Mouse (Mus musculus) hindbrain, embryonic 13.5 days (tissue): ENCODE data around the gene Rapgef2. TPM values are rescaled to one million over a fixed set of nuclear protein-coding genes. Genes with fewer than 3 reads are reported as not detected.

ENCODE experiments used
- ATAC-seq: fragments of 200-750 bp; cut with Nextera tagmentation; 2 replicates; pipeline ENCODE4 v1.8.0; 2017; ENCODE audit warnings: moderate TSS enrichment; ENCODE audit not compliant: low FRiP score
- H3K27ac ChIP-seq: fragments of 300-500 bp; sonication (generic); 2 replicates; pipeline ENCODE4 v1.5.1; 2015; ENCODE audit warnings: inconsistent platforms, mild to moderate bottlenecking, moderate library complexity
- H3K27me3 ChIP-seq: fragments of 300-500 bp; sonication (generic); 2 replicates; pipeline ENCODE4 v1.6.1; 2015; ENCODE audit warnings: mild to moderate bottlenecking, inconsistent platforms
- H3K36me3 ChIP-seq: fragments of 300-500 bp; sonication (generic); 2 replicates; pipeline ENCODE4 v1.6.1; 2015; ENCODE audit warnings: mild to moderate bottlenecking, inconsistent platforms
- H3K4me1 ChIP-seq: fragments of 300-500 bp; sonication (generic); replicated peaks from 2 replicates; pipeline ENCODE4 v1.6.1; 2015; ENCODE audit warnings: inconsistent platforms
- H3K4me2 ChIP-seq: fragments of 300-500 bp; sonication (generic); 2 replicates; pipeline ENCODE4 v1.6.1; 2015; ENCODE audit warnings: inconsistent platforms, mild to moderate bottlenecking, moderate library complexity
- H3K4me3 ChIP-seq: fragments of 300-500 bp; sonication (generic); 2 replicates; pipeline ENCODE4 v1.5.1; 2015; ENCODE audit warnings: mild to moderate bottlenecking, inconsistent platforms
- H3K9ac ChIP-seq: fragments of 300-500 bp; sonication (generic); 2 replicates; pipeline ENCODE4 v1.6.1; 2015; ENCODE audit warnings: mild to moderate bottlenecking, inconsistent platforms
- H3K9me3 ChIP-seq: fragments of 300-500 bp; sonication (generic); 2 replicates; pipeline ENCODE4 v1.6.1; 2016; ENCODE audit warnings: inconsistent platforms
- WGBS: fragments of 180-500 bp; shearing (Covaris S2); methylation state at CpG from one replicate; pipeline ENCODE4 v1.1.7; 2015; 5-methylcytosine and 5-hydroxymethylcytosine counted together
- polyA plus RNA-seq: library from polyadenylated mRNA; unstranded; fragments of >200 nt; fragmentation: Nextera tagmentation; extraction: Ambion mirVana; gene quantifications from 2 replicates; pipeline ENCODE4 v1.2.1, GENCODE M21; 2015

The Rapgef2 gene
- polyA plus RNA-seq, 1 experiment from 2014 or later = 9.5 TPM

DNA sequence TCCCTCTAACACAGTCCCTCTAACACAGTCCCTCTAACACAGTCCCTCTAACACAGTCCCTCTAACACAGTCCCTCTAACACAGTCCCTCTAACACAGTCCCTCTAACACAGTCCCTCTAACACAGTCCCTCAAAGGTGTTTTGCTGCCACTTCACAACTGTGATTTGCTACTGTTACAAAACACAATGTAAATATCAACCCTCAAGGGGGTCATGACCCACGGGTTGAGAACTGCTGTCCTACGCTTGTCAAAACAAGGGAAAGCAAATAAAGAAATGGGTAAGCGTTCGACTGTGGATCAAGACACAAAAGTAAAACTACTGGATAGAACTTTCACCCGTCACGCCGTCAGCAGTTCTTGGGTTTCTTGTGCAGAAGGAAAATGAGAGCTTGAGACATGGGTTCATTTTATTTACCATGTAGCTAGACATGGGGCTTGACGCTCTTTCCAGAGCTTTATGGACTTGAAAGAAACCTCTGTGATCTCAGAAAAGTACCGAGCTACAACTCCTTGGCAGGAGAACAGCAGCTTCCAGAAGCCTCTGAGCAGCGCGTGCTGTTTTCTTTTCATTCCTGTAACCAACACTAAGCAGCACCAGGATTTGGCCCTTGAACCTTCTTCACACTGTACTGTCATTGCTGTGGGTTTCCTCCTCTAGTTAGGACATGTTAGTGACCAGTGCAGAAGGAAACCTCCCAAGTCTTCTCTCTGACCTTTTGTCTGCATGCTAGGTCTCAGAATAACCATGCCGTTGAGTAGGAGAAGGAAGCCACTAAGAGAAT lies 43.2 kb downstream of the Rapgef2 start:
- H3K4me1 ChIP-seq = peaks cover 19% of the 10 kb centered on the region
- 76% methylated on average over 12 of the region's 12 CpGs for WGBS
- ATAC-seq = no peak
- no peak overlapping the region for H3K4me3 ChIP-seq
- H3K27ac ChIP-seq = no peak overlapping the region
- H3K27me3 ChIP-seq = no peaks in the 10 kb centered on the region
- no peaks in the 10 kb centered on the region for H3K9me3 ChIP-seq
- no peaks in the 10 kb centered on the region for H3K36me3 ChIP-seq
- no peak overlapping the region for H3K4me2 ChIP-seq
- no peak overlapping the region for H3K9ac ChIP-seq

DNA sequence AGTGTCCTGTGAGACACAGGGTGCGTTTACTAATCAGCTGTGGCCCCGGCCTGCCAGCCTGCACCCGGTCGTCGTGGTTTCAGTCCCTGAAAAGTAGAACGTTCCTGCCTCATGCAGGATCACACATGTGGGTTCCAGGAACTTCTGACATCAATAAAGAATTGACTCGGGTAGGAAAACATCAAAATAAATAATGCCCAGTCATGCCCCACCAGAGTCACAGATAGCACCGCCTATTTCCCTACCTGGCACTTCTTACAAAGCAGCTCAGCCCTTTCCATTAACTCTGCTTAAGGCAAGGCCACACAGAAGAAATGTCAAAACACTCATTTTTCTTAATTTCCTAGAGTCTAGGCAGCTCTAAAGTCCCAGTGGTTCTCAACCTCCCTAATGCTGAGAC lies 44.0 kb downstream of the Rapgef2 start:
- Histone ChIP-seq H3K27ac (no peak overlapping the region), H3K4me2 (no peak overlapping the region), H3K4me3 (no peak overlapping the region), H3K9me3 (no peaks in the 10 kb centered on the region), H3K36me3 (no peaks in the 10 kb centered on the region), H3K9ac (no peak overlapping the region), H3K27me3 (no peaks in the 10 kb centered on the region), H3K4me1 (peaks cover 11% of the 10 kb centered on the region)
- no peak for ATAC-seq
- WGBS = 78% methylated on average over 8 of the region's 8 CpGs

DNA sequence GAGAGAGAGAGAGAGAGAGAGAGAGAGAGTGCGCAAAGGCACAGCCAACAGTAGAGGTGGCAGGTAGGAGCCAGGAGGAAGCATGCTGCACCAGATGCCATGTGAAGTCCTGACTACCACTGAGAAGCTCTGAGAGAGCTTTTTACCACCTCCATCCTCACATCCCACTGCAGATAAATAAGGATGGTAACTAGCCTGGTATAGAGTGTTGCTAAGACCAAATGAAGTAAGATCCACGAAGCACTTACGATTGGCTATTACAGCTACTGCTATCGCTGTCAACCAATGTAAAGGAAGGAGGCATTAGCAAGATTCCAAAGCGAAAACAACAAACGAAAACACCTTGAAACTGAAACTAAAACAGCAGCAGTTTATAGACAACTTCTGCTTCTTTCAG lies 47.3 kb downstream of the Rapgef2 start:
- H3K27me3 ChIP-seq = no peaks in the 10 kb centered on the region
- 93% methylated on average over 6 of the region's 6 CpGs for WGBS
- H3K4me3 ChIP-seq = no peak overlapping the region
- no peak for ATAC-seq
- peaks cover 11% of the 10 kb centered on the region for H3K4me1 ChIP-seq
- no peaks in the 10 kb centered on the region for H3K36me3 ChIP-seq
- no peak overlapping the region for H3K4me2 ChIP-seq
- no peaks in the 10 kb centered on the region for H3K9me3 ChIP-seq
- no peak overlapping the region for H3K27ac ChIP-seq
- no peak overlapping the region for H3K9ac ChIP-seq

DNA sequence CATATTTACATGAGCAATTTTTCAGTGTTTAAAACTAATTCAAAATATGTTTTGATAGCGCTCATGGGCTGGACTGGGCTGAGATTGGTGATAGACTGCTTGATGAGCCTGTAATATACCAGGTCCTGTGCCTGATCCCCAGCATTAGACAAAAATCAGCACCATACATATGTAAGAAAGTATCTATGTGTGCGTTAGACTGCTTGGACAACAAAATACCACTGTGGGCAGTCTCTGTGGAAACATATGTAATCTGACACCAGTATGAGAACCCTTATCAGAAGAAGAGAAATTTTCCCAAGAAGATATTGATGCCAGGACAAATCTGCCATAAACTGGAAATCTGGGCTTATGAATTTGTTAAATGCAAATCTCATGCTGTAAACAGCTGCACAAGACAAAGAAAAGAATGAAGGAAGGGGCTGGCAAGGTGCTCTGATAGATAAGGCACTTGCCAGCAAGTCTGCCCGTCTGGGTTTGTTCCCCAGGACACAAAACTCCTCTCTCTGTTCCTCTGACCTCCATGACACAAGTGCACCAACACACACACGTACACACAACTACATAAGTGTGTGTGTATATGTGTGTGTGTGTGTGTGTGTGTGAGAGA lies 47.8 kb downstream of the Rapgef2 start:
- WGBS = 78% methylated on average over 4 of the region's 4 CpGs
- Histone ChIP-seq H3K4me2 (no peak overlapping the region), H3K4me1 (peaks cover 15% of the 10 kb centered on the region), H3K36me3 (no peaks in the 10 kb centered on the region), H3K27me3 (no peaks in the 10 kb centered on the region), H3K27ac (no peak overlapping the region), H3K4me3 (no peak overlapping the region), H3K9me3 (no peaks in the 10 kb centered on the region), H3K9ac (no peak overlapping the region)
- ATAC-seq = no peak

DNA sequence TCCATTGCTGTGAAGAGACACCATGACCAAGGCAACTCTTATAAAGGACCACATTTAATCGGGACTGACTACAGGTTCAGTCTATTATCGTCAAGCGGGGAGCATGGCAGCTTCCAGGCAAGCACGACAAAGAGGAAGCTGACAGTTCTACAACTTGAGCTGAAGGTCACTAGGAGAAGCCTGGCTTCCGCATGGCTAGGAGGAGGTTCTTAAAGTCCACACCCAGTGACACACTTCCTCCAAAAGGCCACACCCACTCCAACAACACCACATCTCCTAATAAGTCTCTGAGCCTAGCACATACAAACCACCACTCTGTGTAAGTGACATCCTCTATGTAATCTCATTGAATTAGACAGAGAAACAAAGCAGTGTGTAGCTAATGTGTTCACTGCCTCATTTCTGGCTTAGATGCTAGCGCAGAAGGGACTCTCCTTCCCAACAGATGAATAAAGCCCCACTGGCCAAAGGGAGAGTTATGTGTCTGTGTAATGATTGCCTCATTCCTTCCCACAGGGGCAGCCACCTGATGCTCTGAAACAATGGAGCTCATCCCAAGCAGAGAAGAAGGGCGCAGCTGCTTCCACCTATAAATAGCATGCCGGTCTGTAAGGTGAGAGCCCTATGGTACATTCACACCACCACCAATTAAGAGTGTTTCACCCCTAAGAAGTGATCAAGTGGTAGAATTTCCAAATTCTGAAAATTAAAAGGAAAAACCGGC lies 48.5 kb downstream of the Rapgef2 start:
- no peak overlapping the region for H3K27ac ChIP-seq
- H3K36me3 ChIP-seq = no peaks in the 10 kb centered on the region
- no peak overlapping the region for H3K9ac ChIP-seq
- no peak for ATAC-seq
- peaks cover 15% of the 10 kb centered on the region for H3K4me1 ChIP-seq
- 89% methylated on average over 9 of the region's 9 CpGs for WGBS
- no peak overlapping the region for H3K4me2 ChIP-seq
- H3K27me3 ChIP-seq = no peaks in the 10 kb centered on the region
- H3K9me3 ChIP-seq = no peaks in the 10 kb centered on the region
- no peak overlapping the region for H3K4me3 ChIP-seq

GRCm38 (mm10) chr3:79234485-79234884 lies 51.8 kb downstream of the Rapgef2 start:
- no peaks in the 10 kb centered on the region for H3K9me3 ChIP-seq
- H3K27ac ChIP-seq = no peak overlapping the region
- H3K4me3 ChIP-seq = no peak overlapping the region
- ATAC-seq = no peak
- H3K36me3 ChIP-seq = no peaks in the 10 kb centered on the region
- H3K4me2 ChIP-seq = no peak overlapping the region
- peaks cover 10% of the 10 kb centered on the region for H3K4me1 ChIP-seq
- no peaks in the 10 kb centered on the region for H3K27me3 ChIP-seq
- WGBS = 78% methylated on average over 3 of the region's 3 CpGs
- no peak overlapping the region for H3K9ac ChIP-seq

DNA sequence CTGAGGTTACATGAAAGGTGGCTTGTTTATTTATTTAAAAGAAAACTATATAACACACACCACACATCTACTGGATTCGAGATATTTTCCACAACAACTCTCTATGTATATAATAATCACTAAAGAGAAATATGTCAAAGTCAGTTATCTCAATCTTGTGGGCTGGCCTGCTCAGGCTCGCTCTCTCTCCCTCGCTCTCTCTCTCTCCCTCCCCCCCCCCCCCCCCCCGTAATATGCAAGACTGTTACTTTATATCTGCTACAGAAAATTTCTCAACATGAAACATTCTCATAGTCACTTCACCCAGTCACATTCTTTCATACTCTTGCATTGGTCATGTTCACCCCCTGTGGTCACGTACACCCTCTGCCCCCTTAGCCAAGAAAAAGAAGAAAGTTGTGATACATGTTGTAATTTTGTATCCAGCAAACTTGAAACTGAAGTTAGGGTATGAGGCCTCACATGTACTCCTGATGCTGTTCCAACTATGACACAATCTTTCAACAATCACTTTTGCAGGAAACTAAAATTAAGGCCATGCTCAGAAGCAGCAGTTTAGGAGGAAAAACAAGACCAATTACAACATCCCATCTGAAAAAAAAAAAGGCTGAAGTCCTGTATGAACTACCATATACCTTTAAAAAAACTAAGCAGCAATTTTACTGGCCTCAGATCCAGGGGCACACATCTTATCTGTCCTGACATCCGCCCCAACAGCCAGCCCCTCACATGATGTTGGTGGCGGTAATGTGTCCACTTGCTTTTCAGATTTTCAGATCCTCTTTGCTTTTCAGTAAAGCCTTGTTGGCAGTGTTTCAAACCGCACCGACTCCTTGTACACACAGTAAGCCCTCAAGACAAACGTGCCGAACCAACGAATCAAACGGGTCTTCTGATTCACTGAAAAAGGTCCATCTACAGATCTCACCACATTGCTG lies 52.6 kb downstream of the Rapgef2 start:
- Histone ChIP-seq H3K9ac (no peak overlapping the region), H3K4me3 (no peak overlapping the region), H3K4me1 (peaks cover 6% of the 10 kb centered on the region), H3K4me2 (no peak overlapping the region), H3K9me3 (no peaks in the 10 kb centered on the region), H3K27me3 (no peaks in the 10 kb centered on the region), H3K36me3 (no peaks in the 10 kb centered on the region), H3K27ac (no peak overlapping the region)
- ATAC-seq = no peak
- 81% methylated on average over 13 of the region's 13 CpGs for WGBS

DNA sequence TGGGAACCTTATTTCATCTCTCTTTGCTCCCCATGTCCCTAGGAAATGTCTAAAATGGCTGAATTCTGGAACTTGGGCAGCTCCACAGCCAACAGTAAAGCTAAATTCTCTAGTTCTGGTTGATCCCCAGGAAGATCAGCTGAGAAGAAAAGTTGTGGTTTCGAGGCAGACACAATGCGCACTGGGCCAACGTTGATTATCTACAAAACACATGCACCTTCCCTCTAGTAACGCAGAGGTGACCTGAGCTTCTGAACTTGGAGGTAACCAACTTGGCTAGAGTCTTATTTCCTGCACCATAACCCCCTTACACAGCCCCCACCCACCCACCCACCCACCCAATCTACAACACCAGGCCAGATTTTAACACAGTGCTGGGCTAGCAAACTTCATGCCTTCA lies 55.6 kb downstream of the Rapgef2 start:
- no peak overlapping the region for H3K9ac ChIP-seq
- H3K4me1 ChIP-seq = 0 out of 2 replicates have a peak, but pooled peaks cover 14% of the 10 kb centered on the region
- H3K36me3 ChIP-seq = no peaks in the 10 kb centered on the region
- H3K4me2 ChIP-seq = no peak overlapping the region
- no peak overlapping the region for H3K27ac ChIP-seq
- no peak overlapping the region for H3K4me3 ChIP-seq
- ATAC-seq = no peak
- 98% methylated on average over 4 of the region's 4 CpGs for WGBS
- H3K27me3 ChIP-seq = no peaks in the 10 kb centered on the region
- H3K9me3 ChIP-seq = no peaks in the 10 kb centered on the region

GRCm38 (mm10) chr3:79229546-79229945 lies 56.8 kb downstream of the Rapgef2 start:
- Histone ChIP-seq H3K36me3 (no peaks in the 10 kb centered on the region), H3K4me1 (0 out of 2 replicates have a peak, but pooled peaks cover 14% of the 10 kb centered on the region), H3K4me3 (no peak overlapping the region), H3K4me2 (no peak overlapping the region), H3K27ac (no peak overlapping the region), H3K27me3 (no peaks in the 10 kb centered on the region), H3K9me3 (no peaks in the 10 kb centered on the region), H3K9ac (no peak overlapping the region)
- ATAC-seq = no peak
- WGBS = 78% methylated on average over 6 of the region's 6 CpGs

DNA sequence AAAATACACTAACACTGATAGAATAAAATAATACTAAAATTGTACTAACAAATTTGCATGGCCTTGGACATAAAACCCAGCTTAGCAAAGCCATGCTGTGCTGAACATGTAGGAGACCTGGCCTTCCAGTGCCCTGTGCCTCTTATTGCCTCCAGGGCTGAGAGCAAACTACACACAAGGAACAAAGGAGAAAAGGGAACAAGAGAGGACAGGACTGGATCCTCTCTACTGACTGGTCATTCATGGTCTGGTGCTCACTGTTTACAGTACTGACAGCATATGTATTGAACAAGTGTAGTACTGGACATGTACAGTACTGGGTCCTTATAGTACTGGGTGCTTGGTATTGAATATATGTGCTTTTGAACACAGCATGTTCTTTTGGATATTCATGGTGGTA lies 58.0 kb downstream of the Rapgef2 start:
- no peaks in the 10 kb centered on the region for H3K36me3 ChIP-seq
- H3K4me2 ChIP-seq = no peak overlapping the region
- H3K9ac ChIP-seq = no peak overlapping the region
- no peak for ATAC-seq
- H3K4me3 ChIP-seq = no peak overlapping the region
- peaks cover 13% of the 10 kb centered on the region; the same call in 1 of the 2 replicates for H3K4me1 ChIP-seq
- no peaks in the 10 kb centered on the region for H3K9me3 ChIP-seq
- H3K27me3 ChIP-seq = no peaks in the 10 kb centered on the region
- H3K27ac ChIP-seq = no peak overlapping the region

GRCm38 (mm10) chr3:79227356-79228088 lies 58.8 kb downstream of the Rapgef2 start:
- H3K27ac ChIP-seq = no peak overlapping the region
- H3K4me1 ChIP-seq = peaks cover 16% of the 10 kb centered on the region; the same call in 1 of the 2 replicates
- ATAC-seq = no peak
- no peaks in the 10 kb centered on the region for H3K36me3 ChIP-seq
- no peaks in the 10 kb centered on the region for H3K27me3 ChIP-seq
- no peaks in the 10 kb centered on the region for H3K9me3 ChIP-seq
- no peak overlapping the region for H3K4me3 ChIP-seq
- H3K4me2 ChIP-seq = no peak overlapping the region
- no peak overlapping the region for H3K9ac ChIP-seq
- 89% methylated on average over 17 of the region's 17 CpGs for WGBS
